Mouse (Mus musculus): ENCODE data around the gene Gm10097.

DNA sequence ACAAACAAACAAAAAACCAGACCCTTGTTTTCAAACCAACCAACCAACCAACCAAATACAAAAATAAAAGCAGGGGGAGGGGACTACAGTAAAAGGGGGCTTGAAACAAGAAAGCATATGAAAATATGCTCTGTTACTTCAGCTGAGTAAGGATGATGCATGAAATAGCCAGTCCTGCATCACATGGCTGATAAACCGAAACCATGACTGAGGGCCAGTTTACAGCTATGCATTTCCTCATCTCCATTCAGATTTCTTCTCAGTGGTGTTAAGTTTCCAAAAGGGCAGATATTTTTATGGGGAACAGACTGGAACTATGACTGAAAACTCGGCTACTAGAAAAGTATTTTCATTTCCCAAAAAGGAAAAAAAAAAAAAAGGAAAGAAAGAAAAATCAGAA, 39.8 kb upstream of the Gm10097 start:
- TF ChIP-seq POLR2A (IDR thresholded peaks at IDR 0.05; ENCODE audit: low read depth, low read length) = no peak
- TF ChIP-seq CTCF (IDR thresholded peaks at IDR 0.05; ENCODE audit: extremely low read depth, insufficient read depth, insufficient read length, insufficient replicate concordance) = no peak
